Mouse (Mus musculus): ENCODE measurements around the gene Foxn3. TPM values are rescaled to one million over a fixed set of nuclear protein-coding genes. Genes with fewer than 3 reads are reported as not detected.

Foxn3 gene
- 81.4 and 91.3 TPM in 2 replicates for polyA plus RNA-seq (2014; fragmentation: Nextera tagmentation; extraction: Ambion mirVana)

GRCm38 (mm10) chr12:99563219-99564059, at the start of gene Foxn3:
Gene Foxn3 (minus strand): TSS chr12:99563582.
- Histone ChIP-seq H3K4me1 (ENCODE audit: control insufficient read depth, insufficient read depth, low read length) (peaks cover 12% of the 10 kb centered on the region), H3K9ac (replicated peaks; ENCODE audit: low read length) (peak within 1 kb of the TSS; percentile 83), H3K36me3 (ENCODE audit: control insufficient read depth, insufficient read depth, low read length) (no peaks in the 10 kb centered on the region), H3K9me3 (ENCODE audit: control insufficient read depth, low read length) (no peaks in the 10 kb centered on the region), H3K27me3 (ENCODE audit: control insufficient read depth, insufficient read depth, low read length) (no peaks in the 10 kb centered on the region), H3K4me3 (replicated peaks; ENCODE audit: low read depth, low read length) (peak within 1 kb of the TSS; percentile 82), H3K27ac (replicated peaks; ENCODE audit: low read depth, low read length) (peak within 1 kb of the TSS; percentile 89), H3K4me2 (ENCODE audit: low read length) (peak within 1 kb of the TSS; percentile 83)
- DNase-seq (peak; percentile 91), ATAC-seq (ENCODE audit: low FRiP score, low TSS enrichment) (peak; percentile 92)
- whole genome bisulfite sequencing = under 1% methylated on average over 66 of the region's 66 CpGs

GRCm38 (mm10) chr12:99612181-99612871, 48.9 kb upstream of the Foxn3 start:
- no peak for DNase-seq
- Histone ChIP-seq H3K4me2 (ENCODE audit: low read length) (no peak overlapping the region), H3K36me3 (ENCODE audit: control insufficient read depth, insufficient read depth, low read length) (no peaks in the 10 kb centered on the region), H3K4me3 (replicated peaks; ENCODE audit: low read depth, low read length) (no peak overlapping the region), H3K4me1 (ENCODE audit: control insufficient read depth, insufficient read depth, low read length) (no peaks in the 10 kb centered on the region), H3K9me3 (ENCODE audit: control insufficient read depth, low read length) (no peaks in the 10 kb centered on the region), H3K27ac (replicated peaks; ENCODE audit: low read depth, low read length) (no peak overlapping the region), H3K9ac (replicated peaks; ENCODE audit: low read length) (no peak overlapping the region), H3K27me3 (ENCODE audit: control insufficient read depth, insufficient read depth, low read length) (no peaks in the 10 kb centered on the region)
- 40% methylated on average over 9 of the region's 9 CpGs for WGBS
- ATAC-seq (ENCODE audit: low FRiP score, low TSS enrichment) = no peak

- Histone ChIP-seq H3K36me3 (ENCODE audit: control insufficient read depth, insufficient read depth, low read length) (no peaks in the 10 kb centered on the region), H3K27me3 (ENCODE audit: control insufficient read depth, insufficient read depth, low read length) (no peaks in the 10 kb centered on the region), H3K27ac (replicated peaks; ENCODE audit: low read depth, low read length) (no peak overlapping the region), H3K9me3 (ENCODE audit: control insufficient read depth, low read length) (no peaks in the 10 kb centered on the region), H3K4me2 (ENCODE audit: low read length) (no peak overlapping the region), H3K9ac (replicated peaks; ENCODE audit: low read length) (no peak overlapping the region), H3K4me3 (replicated peaks; ENCODE audit: low read depth, low read length) (no peak overlapping the region), H3K4me1 (ENCODE audit: control insufficient read depth, insufficient read depth, low read length) (no peaks in the 10 kb centered on the region)
- ATAC-seq (ENCODE audit: low FRiP score, low TSS enrichment) (no peak), DNase-seq (no peak)
- WGBS = 96% methylated on average over 7 of the region's 7 CpGs
These were observed 47.5 kb upstream of the Foxn3 start for GRCm38 (mm10) chr12:99610868-99611267.

GRCm38 (mm10) chr12:99610069-99610815, 46.9 kb upstream of the Foxn3 start:
- WGBS = 96% methylated on average over 16 of the region's 16 CpGs

GRCm38 (mm10) chr12:99609643-99610042, 46.3 kb upstream of the Foxn3 start:
- H3K4me2 ChIP-seq (ENCODE audit: low read length) = no peak overlapping the region
- DNase-seq = no peak
- no peak overlapping the region for H3K4me3 ChIP-seq (replicated peaks; ENCODE audit: low read depth, low read length)
- WGBS = 82% methylated on average over 5 of the region's 5 CpGs
- H3K4me1 ChIP-seq (ENCODE audit: control insufficient read depth, insufficient read depth, low read length) = no peaks in the 10 kb centered on the region
- no peaks in the 10 kb centered on the region for H3K36me3 ChIP-seq (ENCODE audit: control insufficient read depth, insufficient read depth, low read length)
- H3K27me3 ChIP-seq (ENCODE audit: control insufficient read depth, insufficient read depth, low read length) = no peaks in the 10 kb centered on the region
- no peak for ATAC-seq (ENCODE audit: low FRiP score, low TSS enrichment)
- no peak overlapping the region for H3K9ac ChIP-seq (replicated peaks; ENCODE audit: low read length)
- H3K27ac ChIP-seq (replicated peaks; ENCODE audit: low read depth, low read length) = no peak overlapping the region
- no peaks in the 10 kb centered on the region for H3K9me3 ChIP-seq (ENCODE audit: control insufficient read depth, low read length)

More at GRCm38 (mm10) chr12:99610069-99610815, 46.9 kb upstream of the Foxn3 start:
- Histone ChIP-seq H3K9ac (replicated peaks; ENCODE audit: low read length) (no peak overlapping the region), H3K27ac (replicated peaks; ENCODE audit: low read depth, low read length) (no peak overlapping the region), H3K4me3 (replicated peaks; ENCODE audit: low read depth, low read length) (no peak overlapping the region), H3K27me3 (ENCODE audit: control insufficient read depth, insufficient read depth, low read length) (no peaks in the 10 kb centered on the region), H3K4me2 (ENCODE audit: low read length) (no peak overlapping the region), H3K9me3 (ENCODE audit: control insufficient read depth, low read length) (no peaks in the 10 kb centered on the region), H3K36me3 (ENCODE audit: control insufficient read depth, insufficient read depth, low read length) (no peaks in the 10 kb centered on the region), H3K4me1 (ENCODE audit: control insufficient read depth, insufficient read depth, low read length) (no peaks in the 10 kb centered on the region)
- DNase-seq (no peak), ATAC-seq (ENCODE audit: low FRiP score, low TSS enrichment) (no peak)

- Histone ChIP-seq H3K9ac (replicated peaks; ENCODE audit: low read length) (no peak overlapping the region), H3K27me3 (ENCODE audit: control insufficient read depth, insufficient read depth, low read length) (no peaks in the 10 kb centered on the region), H3K27ac (replicated peaks; ENCODE audit: low read depth, low read length) (no peak overlapping the region), H3K4me1 (ENCODE audit: control insufficient read depth, insufficient read depth, low read length) (no peaks in the 10 kb centered on the region), H3K36me3 (ENCODE audit: control insufficient read depth, insufficient read depth, low read length) (no peaks in the 10 kb centered on the region), H3K4me2 (ENCODE audit: low read length) (no peak overlapping the region), H3K4me3 (replicated peaks; ENCODE audit: low read depth, low read length) (no peak overlapping the region), H3K9me3 (ENCODE audit: control insufficient read depth, low read length) (no peaks in the 10 kb centered on the region)
- ATAC-seq (ENCODE audit: low FRiP score, low TSS enrichment) (no peak), DNase-seq (no peak)
- WGBS = 89% methylated on average over 10 of the region's 10 CpGs
These were observed 45.0 kb upstream of the Foxn3 start for GRCm38 (mm10) chr12:99608279-99608955.

- Histone ChIP-seq H3K27me3 (ENCODE audit: control insufficient read depth, insufficient read depth, low read length) (no peaks in the 10 kb centered on the region), H3K9ac (replicated peaks; ENCODE audit: low read length) (no peak overlapping the region), H3K4me1 (ENCODE audit: control insufficient read depth, insufficient read depth, low read length) (no peaks in the 10 kb centered on the region), H3K36me3 (ENCODE audit: control insufficient read depth, insufficient read depth, low read length) (no peaks in the 10 kb centered on the region), H3K9me3 (ENCODE audit: control insufficient read depth, low read length) (no peaks in the 10 kb centered on the region), H3K4me2 (ENCODE audit: low read length) (no peak overlapping the region), H3K4me3 (replicated peaks; ENCODE audit: low read depth, low read length) (no peak overlapping the region), H3K27ac (replicated peaks; ENCODE audit: low read depth, low read length) (no peak overlapping the region)
- WGBS = 82% methylated on average over 2 of the region's 2 CpGs
- DNase-seq = peak; percentile 28
- ATAC-seq (ENCODE audit: low FRiP score, low TSS enrichment) = no peak
These were observed 40.0 kb upstream of the Foxn3 start for GRCm38 (mm10) chr12:99603381-99603780.

- WGBS = 93% methylated on average over 3 of the region's 3 CpGs
- Histone ChIP-seq H3K27me3 (ENCODE audit: control insufficient read depth, insufficient read depth, low read length) (no peaks in the 10 kb centered on the region), H3K9ac (replicated peaks; ENCODE audit: low read length) (no peak overlapping the region), H3K27ac (replicated peaks; ENCODE audit: low read depth, low read length) (no peak overlapping the region), H3K4me1 (ENCODE audit: control insufficient read depth, insufficient read depth, low read length) (no peaks in the 10 kb centered on the region), H3K4me3 (replicated peaks; ENCODE audit: low read depth, low read length) (no peak overlapping the region), H3K36me3 (ENCODE audit: control insufficient read depth, insufficient read depth, low read length) (no peaks in the 10 kb centered on the region), H3K4me2 (ENCODE audit: low read length) (no peak overlapping the region), H3K9me3 (ENCODE audit: control insufficient read depth, low read length) (no peaks in the 10 kb centered on the region)
- no peak for ATAC-seq (ENCODE audit: low FRiP score, low TSS enrichment)
- DNase-seq = no peak
These were observed 38.5 kb upstream of the Foxn3 start for GRCm38 (mm10) chr12:99601841-99602240.

Measured in midbrain, embryonic 14.5 days (tissue).